Mouse (Mus musculus): ENCODE results near the gene Ltbr.

Ltbr gene

DNA sequence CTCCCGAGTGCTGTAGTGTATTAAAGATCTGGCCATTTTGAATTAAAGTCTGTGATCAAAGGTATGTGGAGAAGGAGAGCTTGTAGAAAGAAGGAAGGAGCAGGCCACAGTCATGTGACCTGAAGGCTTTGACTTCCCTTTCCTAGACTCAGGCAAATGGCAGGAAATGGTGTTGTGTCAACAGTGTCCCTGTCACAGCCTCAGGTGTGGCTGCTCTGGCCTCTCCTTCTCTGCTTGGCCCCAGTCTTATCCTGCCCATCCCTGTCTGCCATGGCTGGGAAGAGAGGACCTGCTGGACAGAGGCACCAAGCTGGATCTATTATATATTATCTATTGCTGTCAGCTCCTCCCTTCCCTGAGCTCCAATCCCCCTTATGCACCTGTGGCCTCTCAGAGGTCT is 31.9 kb upstream of the Ltbr start:
- DNase-seq (ENCODE audit: low read depth in 2 of 2, low spot score in 2 of 2): no peak

DNA sequence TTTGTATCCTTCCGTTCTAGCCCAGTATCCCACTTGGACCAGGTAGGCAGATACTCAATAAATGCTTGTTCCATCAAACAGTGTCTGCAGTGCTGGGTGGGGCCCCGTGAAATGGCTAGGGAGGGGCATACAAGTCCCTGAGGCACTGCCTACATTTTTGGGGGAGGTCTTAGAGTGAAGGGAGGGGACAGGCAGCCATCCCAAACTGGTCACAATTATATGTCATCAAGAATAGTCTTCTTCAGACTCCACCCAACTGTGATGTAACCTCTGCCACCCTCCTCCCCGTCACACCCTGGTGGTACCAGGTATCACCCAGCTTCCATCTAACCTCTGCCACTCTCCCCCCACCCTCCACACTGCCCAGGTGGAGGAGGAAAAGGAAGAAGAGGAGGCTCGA is 31.2 kb upstream of the Ltbr start:
- DNase-seq (ENCODE audit: low read depth in 2 of 2, low spot score in 2 of 2): no peak

DNA sequence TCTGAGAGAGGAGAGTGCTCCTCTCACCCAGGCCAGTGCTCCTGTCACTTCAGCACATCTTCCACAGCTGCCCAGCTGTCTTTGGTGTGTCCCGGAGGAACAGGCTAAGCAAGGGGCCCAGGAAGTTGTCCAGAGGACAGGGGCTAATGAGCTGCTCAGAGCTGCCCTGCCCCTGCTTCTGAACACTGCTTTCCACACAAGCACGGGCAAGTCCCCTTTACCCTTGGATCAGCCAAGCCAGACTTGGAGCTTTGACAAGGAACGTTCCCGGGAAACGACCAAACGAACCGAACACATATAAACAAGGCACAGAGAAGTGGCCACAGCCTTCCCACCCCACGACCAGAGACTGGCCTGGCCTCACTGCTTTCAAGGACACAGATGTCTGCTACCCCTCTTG is 30.4 kb upstream of the Ltbr start:
- no peak for DNase-seq (ENCODE audit: low read depth in 2 of 2, low spot score in 2 of 2)

DNA sequence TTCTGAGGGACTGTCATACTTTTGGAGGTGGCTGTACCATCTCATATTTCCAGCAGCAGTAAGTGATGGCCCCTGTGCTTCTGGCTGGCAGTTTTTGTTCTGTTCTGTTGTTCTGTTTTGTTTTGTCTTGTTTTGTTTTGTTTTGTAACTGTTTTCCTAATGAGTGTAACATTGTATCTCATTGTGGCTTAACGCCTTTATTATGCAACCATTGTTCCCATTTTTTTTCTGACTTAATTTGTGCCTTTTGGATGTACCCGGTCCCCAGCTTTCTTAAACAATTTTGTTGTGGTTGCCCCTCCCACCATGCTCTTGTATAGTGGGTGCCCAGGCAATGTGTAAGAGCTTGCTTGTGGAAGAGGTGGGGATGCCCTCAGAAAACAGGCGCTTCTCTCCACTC is 28.5 kb upstream of the Ltbr start:
- DNase-seq (ENCODE audit: low read depth in 2 of 2, low spot score in 2 of 2): no peak

DNA sequence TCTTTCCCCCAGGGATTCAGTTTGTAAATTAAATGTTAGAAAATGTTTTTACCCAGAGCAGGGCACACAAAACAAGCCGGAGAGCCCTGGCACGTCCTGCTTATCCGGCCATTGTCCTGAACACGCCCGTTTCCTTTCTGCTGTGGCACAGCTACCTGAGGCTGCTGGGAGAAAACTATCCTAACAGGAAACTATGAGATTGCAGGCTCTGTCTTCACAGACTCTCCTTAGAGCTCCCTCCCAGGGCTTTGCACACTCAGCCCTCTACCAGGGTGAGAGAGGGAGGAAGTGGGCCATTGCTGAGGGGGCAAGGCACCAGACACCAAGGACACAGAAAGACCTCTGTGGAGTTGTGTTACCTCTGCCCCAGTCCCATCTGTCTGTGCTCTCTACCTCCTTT is 26.6 kb upstream of the Ltbr start:
- DNase-seq (ENCODE audit: low read depth in 2 of 2, low spot score in 2 of 2): no peak

DNA sequence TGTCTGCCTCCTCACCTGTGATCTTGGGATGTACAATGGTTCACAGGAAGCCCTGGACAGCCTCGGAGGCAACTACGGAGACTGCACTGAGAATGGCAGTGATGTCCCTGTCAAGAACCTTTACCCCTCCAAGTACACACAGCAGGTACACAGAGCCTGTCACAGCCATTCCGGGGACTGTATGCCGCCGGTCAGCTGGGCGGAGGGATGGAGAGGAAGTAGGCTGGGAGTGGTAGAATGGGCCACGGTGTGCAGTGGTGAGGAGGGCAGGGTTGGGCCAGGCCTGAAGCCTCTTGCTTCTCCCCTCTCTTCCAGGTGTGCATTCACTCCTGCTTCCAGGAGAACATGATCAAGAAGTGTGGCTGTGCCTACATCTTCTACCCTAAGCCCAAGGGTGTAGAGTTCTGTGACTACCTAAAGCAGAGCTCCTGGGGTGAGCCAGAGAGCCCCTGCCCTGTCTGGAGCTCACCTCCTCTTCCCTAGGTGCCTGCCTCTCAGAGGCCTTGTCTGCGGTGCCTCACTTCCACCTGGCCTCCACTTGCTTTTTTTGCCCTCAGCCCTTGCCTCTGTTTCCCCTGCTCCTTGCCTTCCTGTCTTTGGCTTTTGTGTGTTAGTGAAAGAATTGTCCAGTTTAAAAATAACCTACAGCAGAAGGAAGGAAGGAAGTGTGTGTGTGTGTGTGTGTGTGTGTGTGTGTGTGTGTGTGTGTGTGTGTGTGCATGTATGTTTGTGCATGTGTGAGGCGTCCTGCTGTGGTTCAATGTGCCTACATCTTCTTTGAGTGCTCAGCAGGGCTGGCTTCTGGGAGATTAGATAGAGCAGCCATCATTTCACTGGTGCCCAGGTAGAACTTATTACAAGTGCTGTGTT is 25.3 kb upstream of the Ltbr start:
- DNase-seq (ENCODE audit: low read depth in 2 of 2, low spot score in 2 of 2): no peak

DNA sequence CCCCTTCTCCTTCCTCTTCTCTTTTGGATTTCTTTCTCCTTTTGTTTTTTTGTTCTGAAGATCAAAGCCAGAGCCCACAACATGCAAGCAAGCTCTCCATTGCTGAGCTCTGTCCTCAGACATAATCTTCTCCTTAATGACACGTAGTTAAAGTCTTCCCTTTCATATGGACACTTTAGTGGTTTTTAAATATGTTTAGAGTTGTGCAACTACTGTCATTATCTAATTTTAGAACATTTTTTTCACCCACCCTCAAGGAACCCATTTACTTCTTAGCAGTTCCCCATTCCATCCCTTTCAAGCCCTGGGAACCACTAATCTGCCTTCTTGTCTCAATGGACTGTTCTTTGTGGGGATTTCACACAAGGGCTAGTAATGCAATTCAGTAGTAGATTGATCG is 20.7 kb upstream of the Ltbr start:
- DNase-seq (ENCODE audit: low read depth in 2 of 2, low spot score in 2 of 2): no peak

DNA sequence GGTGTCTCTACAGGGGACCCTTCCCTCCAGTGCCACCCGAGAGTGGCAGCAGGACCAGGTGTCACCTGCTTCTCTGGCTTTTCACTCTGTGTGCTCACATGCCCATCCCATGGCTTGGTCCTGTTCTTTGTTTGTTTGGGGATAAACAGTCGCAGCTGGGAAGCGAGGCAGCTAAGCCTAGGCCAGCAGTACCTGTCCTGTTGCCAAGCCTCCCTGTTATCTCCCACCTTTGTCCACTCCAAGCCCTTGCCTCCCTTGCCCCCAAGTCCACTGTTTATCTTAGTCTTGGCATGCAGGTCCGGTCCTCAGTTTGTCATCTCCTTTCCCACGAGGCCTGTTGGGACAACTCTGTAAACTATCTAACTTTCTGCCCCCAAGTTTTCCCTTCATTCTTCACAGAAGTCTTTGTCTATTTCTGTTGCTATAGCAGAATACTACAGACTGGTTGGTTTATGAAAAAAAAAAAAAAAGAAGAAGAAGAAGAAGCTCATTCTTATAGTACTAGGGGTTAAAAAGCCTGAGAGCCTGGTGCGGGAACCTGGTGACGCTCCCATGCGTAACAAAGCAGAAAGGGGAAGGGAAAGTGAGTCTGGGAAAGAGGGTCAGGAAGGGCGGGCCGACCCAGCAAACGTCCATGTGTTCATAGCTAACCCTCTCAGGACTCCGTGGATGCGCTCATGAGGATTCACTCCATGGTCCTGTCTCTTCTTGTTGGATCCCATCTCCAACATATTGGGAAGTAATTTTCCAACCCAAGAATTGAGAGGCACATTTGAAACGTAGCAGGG is 19.6 kb upstream of the Ltbr start:
- no peak for DNase-seq (ENCODE audit: low read depth in 2 of 2, low spot score in 2 of 2)

DNA sequence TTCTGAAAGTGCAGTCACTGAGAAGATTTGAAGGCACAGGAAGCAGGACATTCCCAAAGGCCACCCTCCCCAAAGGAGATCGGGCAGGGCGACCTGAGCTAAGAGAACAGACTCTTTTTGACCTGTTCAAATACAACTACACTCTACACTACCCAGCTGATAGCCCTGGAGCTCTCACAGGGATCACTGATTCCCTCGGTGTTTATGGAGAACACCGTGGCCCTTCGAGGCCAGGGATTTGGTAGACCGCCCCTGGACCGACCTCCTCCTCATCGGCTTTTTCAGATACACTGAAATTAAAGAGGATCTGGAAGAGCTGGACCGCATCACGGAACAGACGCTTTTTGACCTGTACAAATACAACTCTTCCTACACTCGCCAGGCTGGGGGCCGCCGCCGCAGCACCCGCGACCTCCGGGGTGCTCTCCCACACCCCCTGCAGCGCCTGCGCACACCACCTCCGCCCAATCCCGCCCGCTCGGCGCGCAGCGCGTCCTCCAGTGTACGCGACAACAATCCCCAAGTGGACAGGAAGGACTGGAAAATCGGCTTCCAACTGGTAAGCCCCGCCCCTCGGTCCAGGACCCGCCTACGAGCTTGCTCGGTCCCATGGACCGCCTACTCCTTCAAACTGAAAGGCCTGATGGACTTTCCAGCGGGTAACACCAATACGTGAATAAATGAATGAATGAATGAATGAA is 17.1 kb upstream of the Ltbr start:
- DNase-seq (ENCODE audit: low read depth in 2 of 2, low spot score in 2 of 2): no peak

DNA sequence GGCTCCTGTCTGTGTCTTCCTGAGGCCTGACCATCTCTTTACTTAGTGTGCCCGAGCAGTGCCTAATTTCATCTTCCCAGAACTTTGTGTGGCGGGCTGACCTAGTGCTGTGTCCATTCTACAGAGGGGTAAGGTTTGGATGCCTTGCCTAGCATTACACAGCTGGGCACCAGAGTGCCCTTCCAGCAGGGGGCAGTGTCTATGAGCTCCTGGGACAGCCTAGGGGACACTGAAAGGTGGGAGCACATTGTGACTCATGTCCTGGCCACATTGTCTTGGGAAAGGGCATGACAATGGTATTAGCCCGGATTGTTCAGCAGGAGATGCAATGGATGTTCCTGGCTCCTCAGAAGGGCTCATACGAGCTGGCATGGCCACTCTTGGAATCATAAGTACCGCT is 14.6 kb upstream of the Ltbr start:
- peak; percentile 50 to 62 for DNase-seq (ENCODE audit: low read depth in 2 of 2, low spot score in 2 of 2)

DNA sequence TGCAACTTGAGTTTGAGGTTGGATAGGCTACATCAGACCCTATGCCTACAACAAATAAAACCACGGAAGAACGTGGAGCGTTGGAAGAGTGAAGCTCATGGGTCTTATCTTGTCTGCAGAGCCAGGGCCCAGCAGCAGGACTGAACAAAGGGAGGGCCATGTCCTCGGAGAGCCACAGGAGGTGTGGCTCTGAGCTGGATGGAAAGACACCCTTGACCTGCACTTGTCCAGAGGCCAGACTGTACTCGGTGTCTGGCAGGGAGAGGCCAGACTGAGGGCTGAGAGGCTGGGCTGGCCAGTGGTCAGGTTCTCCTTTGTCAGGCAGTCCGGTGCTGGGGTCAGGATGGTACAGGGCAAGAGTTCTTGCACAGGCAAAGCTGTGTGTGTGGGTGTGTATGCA is 11.7 kb upstream of the Ltbr start:
- DNase-seq (ENCODE audit: low read depth in 2 of 2, low spot score in 2 of 2): no peak

DNA sequence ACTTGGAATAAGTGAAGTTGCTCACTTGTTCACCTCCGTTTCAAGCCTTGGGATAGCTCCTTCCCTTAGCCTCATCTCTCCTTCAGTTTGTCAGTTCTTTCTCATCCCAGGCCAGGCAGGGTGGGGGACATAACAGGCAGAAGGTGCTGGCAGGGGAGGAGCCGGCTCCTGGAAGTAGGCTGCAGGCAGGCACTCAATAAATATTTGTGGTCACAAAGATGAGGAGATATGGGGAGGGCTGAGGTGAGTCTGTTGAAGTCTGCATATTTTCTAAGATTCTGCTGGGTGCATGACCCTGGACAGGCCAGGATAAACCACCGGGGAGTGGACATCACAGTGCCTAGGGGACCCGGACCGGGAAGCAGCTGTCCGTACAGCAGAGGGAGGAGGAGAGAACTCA is 9.9 kb upstream of the Ltbr start:
- no peak for DNase-seq (ENCODE audit: low read depth in 2 of 2, low spot score in 2 of 2)

DNA sequence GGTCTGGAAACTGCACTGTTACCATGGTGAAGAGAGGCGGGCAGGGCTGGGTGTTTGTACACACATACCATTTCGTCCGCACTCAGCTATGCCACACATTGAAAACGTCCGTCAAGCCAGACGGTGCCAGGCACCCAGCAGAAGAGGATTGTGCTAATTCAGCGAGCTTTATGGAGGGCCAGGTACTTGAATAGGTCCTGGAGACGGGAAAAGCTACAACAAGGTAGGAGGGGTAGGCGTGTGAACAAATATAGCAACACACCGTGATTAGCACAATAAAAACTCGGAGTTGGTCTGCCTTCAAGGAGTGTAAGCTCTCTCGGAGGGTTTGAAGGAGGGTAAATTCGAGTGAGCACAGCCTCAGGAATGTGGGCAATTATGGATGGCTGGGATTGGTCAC is 9.1 kb upstream of the Ltbr start:
- DNase-seq (ENCODE audit: low read depth in 2 of 2, low spot score in 2 of 2): no peak

DNA sequence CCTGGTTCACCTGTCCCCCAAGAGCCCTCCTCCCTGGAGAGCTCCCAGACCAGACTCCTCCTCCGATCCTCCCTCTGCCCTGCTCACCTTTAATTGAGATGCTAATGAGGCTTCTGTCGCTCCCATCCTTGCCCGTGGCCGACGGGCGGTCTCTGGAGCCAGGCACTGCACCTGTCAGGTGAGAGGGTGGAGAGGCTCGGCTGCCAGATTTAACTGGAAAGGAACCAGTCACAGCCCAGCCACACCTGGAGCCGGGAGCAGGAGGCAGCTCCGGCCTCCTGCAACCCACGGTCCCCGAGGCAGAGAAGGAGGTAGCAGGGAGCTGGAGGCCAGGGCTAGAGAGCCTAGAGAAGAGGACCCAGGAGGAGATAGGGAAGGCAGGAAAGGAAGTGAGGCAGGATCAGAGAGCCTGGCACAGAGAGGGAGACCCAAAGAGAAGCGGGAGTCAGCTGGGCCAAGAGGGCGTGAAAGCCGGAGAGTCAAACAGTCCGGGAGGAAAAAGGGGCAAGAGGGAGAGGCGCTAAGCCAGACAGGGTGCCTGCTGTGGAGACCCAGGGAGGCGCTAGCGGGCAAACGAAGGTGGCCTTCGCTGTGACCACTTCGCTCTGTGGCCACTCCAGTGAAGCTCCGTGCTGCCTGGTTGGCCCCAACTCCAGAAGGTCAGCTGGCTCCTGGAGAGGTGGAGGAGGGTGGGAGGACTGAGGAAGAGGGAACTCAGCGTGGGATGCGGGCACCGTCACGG is 7.6 kb upstream of the Ltbr start:
- DNase-seq (ENCODE audit: low read depth in 2 of 2, low spot score in 2 of 2): no peak

DNA sequence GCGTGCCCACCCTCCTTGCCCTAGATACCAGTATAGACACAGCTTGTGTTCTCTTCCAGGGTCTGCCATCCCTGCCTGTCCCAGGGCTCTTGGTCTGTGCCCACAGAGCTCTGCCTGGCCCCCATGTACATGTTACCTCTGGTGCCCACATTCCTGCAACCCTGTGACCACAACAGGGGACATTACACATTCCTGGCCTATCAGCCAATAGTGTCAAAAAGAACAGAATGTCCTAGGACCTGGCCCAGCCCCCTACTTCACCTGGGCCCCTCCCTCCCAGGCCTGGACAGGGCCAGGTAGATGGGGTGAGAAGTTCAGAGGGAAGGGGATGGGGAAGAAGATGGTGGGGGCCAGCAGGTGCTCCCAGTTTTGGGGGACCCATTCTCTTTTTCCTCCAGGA is 6.6 kb upstream of the Ltbr start, which contains the start of gene Scnn1a:
Gene Scnn1a (plus strand): TSS at position 337 of the 400 bp plus-strand sequence.
- DNase-seq (ENCODE audit: low read depth in 2 of 2, low spot score in 2 of 2): no peak

DNA sequence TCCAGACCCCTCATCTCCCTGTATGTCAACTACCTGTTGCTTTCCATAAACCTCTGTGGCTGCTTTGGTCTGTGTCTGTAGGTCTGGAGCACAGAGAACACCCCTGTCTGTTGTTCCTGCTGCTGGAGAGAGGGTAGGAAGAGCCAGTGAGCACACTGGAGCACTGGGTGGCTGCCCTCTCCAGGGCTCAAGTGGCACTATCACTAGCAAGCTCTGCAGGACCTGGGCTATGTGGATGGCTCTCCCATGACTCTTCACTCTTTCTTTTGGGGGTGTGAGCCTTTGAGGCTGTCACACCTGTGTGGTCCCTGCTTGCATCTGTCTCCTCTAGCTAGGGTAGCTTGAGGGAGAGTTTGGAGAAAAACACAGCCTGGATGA is 6.2 kb upstream of the Ltbr start:
- no peak for DNase-seq (ENCODE audit: low read depth in 2 of 2, low spot score in 2 of 2)

DNA sequence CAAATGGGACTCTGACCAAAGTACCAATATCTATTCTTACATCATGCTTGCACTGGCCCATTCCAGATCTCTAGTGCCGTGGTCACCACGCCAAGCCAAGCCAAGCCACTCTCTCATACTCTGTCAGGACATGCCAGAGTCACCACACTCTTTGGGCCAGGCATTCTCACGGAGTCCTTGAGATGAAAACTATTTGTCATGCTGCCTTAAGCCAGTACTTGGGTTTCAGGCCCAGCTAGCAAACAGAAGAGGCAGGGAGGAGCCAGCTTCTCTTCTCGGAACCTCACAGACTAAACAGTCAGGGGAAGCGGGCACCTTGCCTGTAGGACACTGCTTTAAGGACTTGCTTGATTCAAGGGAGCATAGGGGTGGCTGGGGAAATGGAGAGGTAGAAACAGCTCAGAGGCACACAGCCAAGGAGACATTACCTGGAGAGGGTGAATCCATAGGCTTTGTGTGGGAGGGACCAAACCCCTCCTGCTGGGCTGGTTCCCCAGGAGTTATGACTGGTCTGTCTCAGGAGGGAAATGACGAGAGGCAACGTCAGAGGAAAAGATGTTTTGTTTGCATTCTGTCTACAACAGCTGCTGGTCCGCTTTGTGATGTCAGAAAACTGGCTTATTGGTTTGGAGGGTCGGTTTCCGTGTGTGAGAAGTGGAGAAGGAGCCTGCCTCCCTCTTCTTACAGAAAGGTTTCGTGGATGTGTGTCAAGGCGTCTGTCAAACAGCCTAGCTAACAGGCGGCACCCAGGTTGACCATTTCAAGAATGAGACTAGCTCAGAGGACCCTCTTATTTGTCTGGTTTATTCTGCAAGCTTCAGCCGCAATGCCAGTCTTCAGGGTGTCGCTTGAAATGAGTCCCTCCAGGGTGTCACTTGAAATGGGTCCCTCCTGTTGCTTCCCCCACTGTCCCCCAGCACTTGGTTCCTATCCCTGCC is 5.6 kb upstream of the Ltbr start:
- no peak for DNase-seq (ENCODE audit: low read depth in 2 of 2, low spot score in 2 of 2)

DNA sequence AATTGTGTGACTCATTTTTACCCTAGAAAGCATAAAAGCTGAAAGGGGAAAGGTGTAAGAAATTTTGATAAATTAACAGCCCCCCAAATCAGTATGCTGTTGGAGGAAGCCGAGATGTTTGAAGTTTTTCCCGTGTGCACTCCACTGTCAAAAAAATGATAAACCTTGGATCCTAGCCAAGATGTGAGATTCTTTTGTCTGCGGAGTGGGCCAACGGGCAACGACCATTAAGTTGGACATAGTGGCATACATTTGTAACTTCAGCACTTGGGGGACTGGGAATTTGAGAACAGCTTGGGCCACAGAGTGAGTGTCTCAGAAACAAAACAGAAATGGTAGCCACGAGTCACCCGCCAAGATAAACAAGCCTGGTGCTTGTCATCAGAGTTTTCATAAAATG is 3.4 kb upstream of the Ltbr start:
- DNase-seq (ENCODE audit: low read depth in 2 of 2, low spot score in 2 of 2): no peak

DNA sequence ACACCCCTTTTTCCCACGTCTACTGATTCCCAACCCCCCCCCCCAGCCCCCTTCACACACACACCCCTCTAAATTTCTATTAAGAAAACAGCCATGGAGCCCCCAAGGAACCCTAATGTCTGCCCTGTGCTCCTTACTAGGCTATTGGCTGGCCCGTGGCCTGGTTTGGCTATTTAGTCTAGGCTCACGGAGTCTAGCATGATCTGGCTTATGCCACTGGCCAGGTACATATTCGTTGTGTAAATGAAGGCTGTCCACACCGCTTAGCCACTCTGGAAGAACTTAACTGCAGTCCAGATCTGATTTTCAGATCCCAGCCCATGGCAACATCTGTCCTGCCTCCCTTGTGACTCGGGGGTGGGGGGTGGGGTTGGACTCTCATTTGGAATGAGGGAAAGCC is 1.1 kb upstream of the Ltbr start:
- no peak for DNase-seq (ENCODE audit: low read depth in 2 of 2, low spot score in 2 of 2)

DNA sequence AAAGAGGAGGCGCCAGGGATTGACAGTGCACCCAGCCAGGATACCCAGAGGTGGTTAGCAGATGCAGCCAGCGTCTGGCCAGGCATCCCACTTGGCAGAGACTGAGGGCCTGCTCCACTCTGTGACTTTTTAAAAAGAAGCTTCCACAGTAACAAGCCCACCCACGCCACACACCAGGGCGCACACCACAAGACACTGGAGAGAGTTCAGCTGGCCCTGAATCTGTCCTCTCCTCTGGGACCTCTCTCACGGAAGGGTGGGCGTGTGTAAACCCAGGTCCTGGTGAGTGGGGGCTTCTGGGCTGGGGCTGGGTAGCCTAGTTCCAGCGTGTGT is 512 bp upstream of the Ltbr start:
- no peak for DNase-seq (ENCODE audit: low read depth in 2 of 2, low spot score in 2 of 2)
